Mouse (Mus musculus): ENCODE data around the gene Fkbp15.

- TF ChIP-seq EP300 (optimal IDR thresholded peaks at IDR 0.05): no peak
- no peak for TF ChIP-seq CTCF (IDR thresholded peaks at IDR 0.05; ENCODE audit: low read depth)
Observed at GRCm38 (mm10) chr4:62303288-62303687, 57.1 kb downstream of the Fkbp15 start.
